Mouse (Mus musculus): ENCODE results near the gene Cfap43. TPM values are rescaled to one million over a fixed set of nuclear protein-coding genes. Genes with fewer than 3 reads are reported as not detected.

Cfap43 gene
- polyA plus RNA-seq, 2 experiments: 0.08 to 0.11 TPM

GRCm38 (mm10) chr19:47820832-47821493, 98.1 kb downstream of the Cfap43 start:
- no peak for ATAC-seq (ENCODE audit: low FRiP score, low read depth)
- Histone ChIP-seq H3K4me3 (replicated peaks; ENCODE audit: low read length) (no peak overlapping the region), H3K4me2 (replicated peaks; ENCODE audit: low read depth, low read length, severe bottlenecking) (no peak overlapping the region)

GRCm38 (mm10) chr19:47817692-47818091, 101.4 kb downstream of the Cfap43 start:
- no peak for DNase-seq (ENCODE audit: low spot score)
- TF ChIP-seq POLR2A (IDR thresholded peaks at IDR 0.05; ENCODE audit: borderline replicate concordance, extremely low read depth, insufficient read depth, insufficient read length): no peak
- Histone ChIP-seq H3K27ac (replicated peaks; ENCODE audit: low read depth, low read length) (no peak overlapping the region), H3K9me3 (ENCODE audit: control insufficient read depth, low read length) (no peaks in the 10 kb centered on the region), H3K4me2 (replicated peaks; ENCODE audit: low read depth, low read length, severe bottlenecking) (no peak overlapping the region), H3K4me1 (ENCODE audit: control insufficient read depth, insufficient read depth, low read length) (0 out of 2 replicates have a peak, but pooled peaks cover 2% of the 10 kb centered on the region), H3K36me3 (ENCODE audit: control insufficient read depth, insufficient read depth, low read length) (no peaks in the 10 kb centered on the region), H3K9ac (ENCODE audit: low read depth, low read length, severe bottlenecking) (no peak overlapping the region), H3K27me3 (ENCODE audit: control insufficient read depth, insufficient read depth, low read length) (no peaks in the 10 kb centered on the region), H3K4me3 (replicated peaks; ENCODE audit: low read length) (no peak overlapping the region)
- 76% methylated on average over 9 of the region's 9 CpGs for WGBS
- no peak for ATAC-seq (ENCODE audit: low FRiP score, low read depth)

More at GRCm38 (mm10) chr19:47820832-47821493, 98.1 kb downstream of the Cfap43 start:
- DNase-seq (ENCODE audit: low spot score): peak; percentile 68
- H3K27me3 ChIP-seq (ENCODE audit: control insufficient read depth, insufficient read depth, low read length): no peaks in the 10 kb centered on the region
- 21% methylated on average over 8 of the region's 9 CpGs for WGBS
- no peak overlapping the region for H3K9ac ChIP-seq (ENCODE audit: low read depth, low read length, severe bottlenecking)
- TF ChIP-seq POLR2A (IDR thresholded peaks at IDR 0.05; ENCODE audit: borderline replicate concordance, extremely low read depth, insufficient read depth, insufficient read length): no peak
- no peaks in the 10 kb centered on the region for H3K36me3 ChIP-seq (ENCODE audit: control insufficient read depth, insufficient read depth, low read length)
- no peaks in the 10 kb centered on the region for H3K9me3 ChIP-seq (ENCODE audit: control insufficient read depth, low read length)
- H3K4me1 ChIP-seq (ENCODE audit: control insufficient read depth, insufficient read depth, low read length): 0 out of 2 replicates have a peak, but pooled peaks cover 2% of the 10 kb centered on the region
- no peak overlapping the region for H3K27ac ChIP-seq (replicated peaks; ENCODE audit: low read depth, low read length)

GRCm38 (mm10) chr19:47814721-47815120, 104.4 kb downstream of the Cfap43 start:
- Histone ChIP-seq H3K9me3 (ENCODE audit: control insufficient read depth, low read length) (no peaks in the 10 kb centered on the region), H3K36me3 (ENCODE audit: control insufficient read depth, insufficient read depth, low read length) (no peaks in the 10 kb centered on the region), H3K27ac (replicated peaks; ENCODE audit: low read depth, low read length) (no peak overlapping the region), H3K27me3 (ENCODE audit: control insufficient read depth, insufficient read depth, low read length) (no peaks in the 10 kb centered on the region), H3K9ac (ENCODE audit: low read depth, low read length, severe bottlenecking) (no peak overlapping the region), H3K4me1 (ENCODE audit: control insufficient read depth, insufficient read depth, low read length) (no peaks in the 10 kb centered on the region), H3K4me3 (replicated peaks; ENCODE audit: low read length) (no peak overlapping the region), H3K4me2 (replicated peaks; ENCODE audit: low read depth, low read length, severe bottlenecking) (no peak overlapping the region)
- TF ChIP-seq POLR2A (IDR thresholded peaks at IDR 0.05; ENCODE audit: borderline replicate concordance, extremely low read depth, insufficient read depth, insufficient read length): no peak
- DNase-seq (ENCODE audit: low spot score): no peak
- no peak for ATAC-seq (ENCODE audit: low FRiP score, low read depth)
- WGBS: 78% methylated on average over 5 of the region's 5 CpGs

GRCm38 (mm10) chr19:47812091-47812490, 107.0 kb downstream of the Cfap43 start:
- H3K4me2 ChIP-seq (replicated peaks; ENCODE audit: low read depth, low read length, severe bottlenecking): no peak overlapping the region
- H3K4me3 ChIP-seq (replicated peaks; ENCODE audit: low read length): no peak overlapping the region
- TF ChIP-seq POLR2A (IDR thresholded peaks at IDR 0.05; ENCODE audit: borderline replicate concordance, extremely low read depth, insufficient read depth, insufficient read length): no peak
- DNase-seq (ENCODE audit: low spot score) (no peak), ATAC-seq (ENCODE audit: low FRiP score, low read depth) (no peak)
- H3K27me3 ChIP-seq (ENCODE audit: control insufficient read depth, insufficient read depth, low read length): no peaks in the 10 kb centered on the region
- no peaks in the 10 kb centered on the region for H3K9me3 ChIP-seq (ENCODE audit: control insufficient read depth, low read length)
- H3K27ac ChIP-seq (replicated peaks; ENCODE audit: low read depth, low read length): no peak overlapping the region
- no peaks in the 10 kb centered on the region for H3K4me1 ChIP-seq (ENCODE audit: control insufficient read depth, insufficient read depth, low read length)
- no peaks in the 10 kb centered on the region for H3K36me3 ChIP-seq (ENCODE audit: control insufficient read depth, insufficient read depth, low read length)
- no peak overlapping the region for H3K9ac ChIP-seq (ENCODE audit: low read depth, low read length, severe bottlenecking)
- 56% methylated on average over 10 of the region's 10 CpGs for WGBS

GRCm38 (mm10) chr19:47798583-47798982, 120.5 kb downstream of the Cfap43 start:
- Histone ChIP-seq H3K4me2 (replicated peaks; ENCODE audit: low read depth, low read length, severe bottlenecking) (0 out of 2 replicates have a peak overlapping the region, but pooled peaks have one; percentile 10), H3K27ac (replicated peaks; ENCODE audit: low read depth, low read length) (no peak overlapping the region), H3K27me3 (ENCODE audit: control insufficient read depth, insufficient read depth, low read length) (no peaks in the 10 kb centered on the region), H3K9ac (ENCODE audit: low read depth, low read length, severe bottlenecking) (no peak overlapping the region), H3K36me3 (ENCODE audit: control insufficient read depth, insufficient read depth, low read length) (no peaks in the 10 kb centered on the region), H3K4me3 (replicated peaks; ENCODE audit: low read length) (no peak overlapping the region), H3K4me1 (ENCODE audit: control insufficient read depth, insufficient read depth, low read length) (peaks cover 3% of the 10 kb centered on the region; the same call in 1 of the 2 replicates), H3K9me3 (ENCODE audit: control insufficient read depth, low read length) (no peaks in the 10 kb centered on the region)
- TF ChIP-seq POLR2A (IDR thresholded peaks at IDR 0.05; ENCODE audit: borderline replicate concordance, extremely low read depth, insufficient read depth, insufficient read length): no peak
- ATAC-seq (ENCODE audit: low FRiP score, low read depth): no peak
- 24% methylated on average over 10 of the region's 10 CpGs for WGBS
- no peak for DNase-seq (ENCODE audit: low spot score)

Data from limb, embryonic 14.5 days (tissue).